Mouse (Mus musculus) liver, postnatal 0 days (tissue): ENCODE measurements around the gene Rbms2.

Source experiments
- CTCF ChIP-seq: sonication (generic); IDR thresholded peaks from 2 replicates; pipeline ENCODE4 v1.5.1; 2016; ENCODE audit warnings: antibody characterized with exemption, low read depth
- EP300 ChIP-seq: IDR thresholded peaks from 2 replicates; pipeline ENCODE4 v1.6.1; 2016; ENCODE audit warnings: antibody characterized with exemption, low read depth, mild to moderate bottlenecking

DNA sequence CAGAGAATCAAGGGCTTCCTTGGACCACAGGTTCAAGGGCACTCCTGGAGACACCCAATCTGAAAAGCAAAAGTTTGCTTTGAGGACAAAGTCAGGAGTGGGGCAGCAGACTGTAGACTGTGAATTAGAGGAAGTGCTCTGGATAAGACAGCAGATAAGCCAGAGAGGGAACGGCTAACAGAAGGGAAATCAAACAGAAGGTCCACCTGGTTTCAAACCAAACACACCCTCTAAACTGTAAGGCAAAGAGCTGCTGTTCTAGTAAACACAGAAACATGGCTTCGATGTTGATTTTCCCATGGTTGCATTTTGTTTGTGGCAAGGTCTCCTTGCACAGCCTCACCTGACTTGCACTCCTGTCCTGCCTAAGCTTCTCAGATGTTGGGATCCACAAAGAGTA is 11.4 kb upstream of the Rbms2 start:
- TF ChIP-seq CTCF (no peak), EP300 (no peak)
